Mouse (Mus musculus): ENCODE results near the gene Hist1h2ai. TPM values are rescaled to one million over a fixed set of nuclear protein-coding genes. Genes with fewer than 3 reads are reported as not detected.
"Not testable (repeated sequence)": the region's sequence is repeated elsewhere in the genome, so short reads cannot be mapped to it uniquely, and the experiment has no call there.

The Hist1h2ai gene
- polyA plus RNA-seq, 1 experiment, result 40.4 TPM

- H3K36me3 ChIP-seq (ENCODE audit: control insufficient read depth, insufficient read depth, low read length); H3K27me3 ChIP-seq (ENCODE audit: control insufficient read depth, insufficient read depth, low read length); H3K4me1 ChIP-seq (ENCODE audit: control insufficient read depth, insufficient read depth, insufficient read length): not testable (repeated sequence)
- TF ChIP-seq POLR2A (IDR thresholded peaks at IDR 0.05; ENCODE audit: low read depth, low read length), result peak; percentile 37
- peak; percentile 29 to 84 for DNase-seq (ENCODE audit: low read depth in 1 of 2, low spot score in 2 of 2)
- Histone ChIP-seq H3K27ac (ENCODE audit: insufficient read depth, low read length) (peak within 1 kb of the TSS; percentile 85), H3K4me3 (ENCODE audit: extremely low read depth, insufficient read depth, insufficient read length) (peak within 1 kb of the TSS; percentile 66)
- under 1% methylated on average over 37 of the region's 37 CpGs for WGBS
Measured at GRCm38 (mm10) chr13:21721757-21722372, 5.6 kb downstream of the Hist1h2ai start, which contains the start of gene Hist1h2bm. Gene Hist1h2bm (plus strand): TSS chr13:21722044.

DNA sequence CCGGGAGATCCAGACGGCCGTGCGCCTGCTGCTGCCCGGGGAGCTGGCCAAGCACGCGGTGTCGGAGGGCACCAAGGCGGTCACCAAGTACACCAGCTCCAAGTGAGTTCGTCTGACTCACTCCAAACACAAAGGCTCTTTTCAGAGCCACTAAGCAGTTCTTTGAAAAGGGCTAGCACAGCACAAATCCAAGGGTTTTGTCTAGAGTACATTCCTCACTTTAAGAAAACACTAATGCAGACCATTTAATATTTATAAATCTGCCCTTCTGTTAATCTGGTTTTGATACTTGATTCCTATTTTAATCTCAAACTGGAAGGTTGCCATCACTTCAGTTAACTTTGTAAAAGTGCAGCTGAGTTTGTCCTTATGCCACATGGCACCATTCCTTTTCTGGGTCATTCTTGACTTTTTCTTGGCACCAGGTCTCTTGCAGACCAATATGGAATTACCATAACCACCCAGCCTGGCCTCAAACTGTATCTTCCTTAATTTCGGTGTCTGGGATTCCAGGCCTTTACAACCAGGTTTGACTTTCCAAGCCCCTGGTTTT is 6.2 kb downstream of the Hist1h2ai start:
- peak overlapping the region; percentile 58; the same call in 1 of the 2 replicates for H3K4me3 ChIP-seq (ENCODE audit: extremely low read depth, insufficient read depth, insufficient read length)
- TF ChIP-seq CTCF (IDR thresholded peaks at IDR 0.05; ENCODE audit: extremely low read depth, insufficient read depth, insufficient read length, insufficient replicate concordance) (no peak), POLR2A (IDR thresholded peaks at IDR 0.05; ENCODE audit: low read depth, low read length) (no peak)
- H3K36me3 ChIP-seq (ENCODE audit: control insufficient read depth, insufficient read depth, low read length), result no peaks in the 10 kb centered on the region
- no peaks in the 10 kb centered on the region for H3K27me3 ChIP-seq (ENCODE audit: control insufficient read depth, insufficient read depth, low read length)
- H3K27ac ChIP-seq (ENCODE audit: insufficient read depth, low read length), result peak overlapping the region; percentile 83; the same call in 1 of the 2 replicates
- DNase-seq (ENCODE audit: low read depth in 1 of 2, low spot score in 2 of 2), result no peak
- peaks cover 9% of the 10 kb centered on the region for H3K4me1 ChIP-seq (ENCODE audit: control insufficient read depth, insufficient read depth, insufficient read length)
- WGBS, result 7% methylated on average over 11 of the region's 11 CpGs

GRCm38 (mm10) chr13:21722993-21723836 is 7.0 kb downstream of the Hist1h2ai start:
- Histone ChIP-seq H3K36me3 (ENCODE audit: control insufficient read depth, insufficient read depth, low read length) (no peaks in the 10 kb centered on the region), H3K4me1 (ENCODE audit: control insufficient read depth, insufficient read depth, insufficient read length) (peaks cover 6% of the 10 kb centered on the region; the same call in 1 of the 2 replicates), H3K27ac (ENCODE audit: insufficient read depth, low read length) (no peak overlapping the region), H3K27me3 (ENCODE audit: control insufficient read depth, insufficient read depth, low read length) (no peaks in the 10 kb centered on the region), H3K4me3 (ENCODE audit: extremely low read depth, insufficient read depth, insufficient read length) (no peak overlapping the region)
- no peak for DNase-seq (ENCODE audit: low read depth in 1 of 2, low spot score in 2 of 2)
- TF ChIP-seq POLR2A (IDR thresholded peaks at IDR 0.05; ENCODE audit: low read depth, low read length), result no peak
- TF ChIP-seq CTCF (IDR thresholded peaks at IDR 0.05; ENCODE audit: extremely low read depth, insufficient read depth, insufficient read length, insufficient replicate concordance), result no peak
- WGBS, result 55% methylated on average over 5 of the region's 5 CpGs

- no peak for DNase-seq (ENCODE audit: low read depth in 1 of 2, low spot score in 2 of 2)
- 86% methylated on average over 11 of the region's 11 CpGs for WGBS
- TF ChIP-seq POLR2A (IDR thresholded peaks at IDR 0.05; ENCODE audit: low read depth, low read length), result no peak
- TF ChIP-seq CTCF (IDR thresholded peaks at IDR 0.05; ENCODE audit: extremely low read depth, insufficient read depth, insufficient read length, insufficient replicate concordance), result no peak
Measured at GRCm38 (mm10) chr13:21727948-21728572, 11.8 kb downstream of the Hist1h2ai start.

DNA sequence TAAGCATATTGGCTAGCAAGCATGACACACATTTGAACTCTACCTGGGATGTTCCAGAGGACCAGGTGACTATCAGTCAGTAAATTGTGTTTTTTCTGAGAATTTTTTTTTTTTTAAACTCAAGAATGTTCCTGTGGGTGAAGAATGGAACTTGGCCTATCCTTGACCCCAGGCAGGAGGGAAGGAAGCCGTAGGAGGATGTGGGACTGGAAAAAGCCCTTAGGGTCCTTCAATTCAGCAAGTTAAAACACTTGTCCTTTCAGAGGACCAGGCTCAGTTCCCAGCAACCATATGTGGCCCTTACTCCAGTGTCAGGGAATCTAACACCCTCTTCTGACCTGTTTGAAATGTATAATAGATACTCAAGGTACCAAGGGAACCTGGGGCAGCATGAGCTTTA is 13.3 kb downstream of the Hist1h2ai start:
- TF ChIP-seq CTCF (IDR thresholded peaks at IDR 0.05; ENCODE audit: extremely low read depth, insufficient read depth, insufficient read length, insufficient replicate concordance) (no peak), POLR2A (IDR thresholded peaks at IDR 0.05; ENCODE audit: low read depth, low read length) (no peak)
- Histone ChIP-seq H3K27ac (ENCODE audit: insufficient read depth, low read length) (no peak overlapping the region), H3K4me3 (ENCODE audit: extremely low read depth, insufficient read depth, insufficient read length) (no peak overlapping the region), H3K36me3 (ENCODE audit: control insufficient read depth, insufficient read depth, low read length) (no peaks in the 10 kb centered on the region), H3K4me1 (ENCODE audit: control insufficient read depth, insufficient read depth, insufficient read length) (no peaks in the 10 kb centered on the region), H3K27me3 (ENCODE audit: control insufficient read depth, insufficient read depth, low read length) (no peaks in the 10 kb centered on the region)
- no peak for DNase-seq (ENCODE audit: low read depth in 1 of 2, low spot score in 2 of 2)
- WGBS, result 63% methylated on average over 1 of the region's 1 CpGs

More at GRCm38 (mm10) chr13:21727948-21728572, 11.8 kb downstream of the Hist1h2ai start:
- no peaks in the 10 kb centered on the region for H3K4me1 ChIP-seq (ENCODE audit: control insufficient read depth, insufficient read depth, insufficient read length)
- no peak overlapping the region for H3K27ac ChIP-seq (ENCODE audit: insufficient read depth, low read length)
- no peak overlapping the region for H3K4me3 ChIP-seq (ENCODE audit: extremely low read depth, insufficient read depth, insufficient read length)
- H3K27me3 ChIP-seq (ENCODE audit: control insufficient read depth, insufficient read depth, low read length), result no peaks in the 10 kb centered on the region
- no peaks in the 10 kb centered on the region for H3K36me3 ChIP-seq (ENCODE audit: control insufficient read depth, insufficient read depth, low read length)

DNA sequence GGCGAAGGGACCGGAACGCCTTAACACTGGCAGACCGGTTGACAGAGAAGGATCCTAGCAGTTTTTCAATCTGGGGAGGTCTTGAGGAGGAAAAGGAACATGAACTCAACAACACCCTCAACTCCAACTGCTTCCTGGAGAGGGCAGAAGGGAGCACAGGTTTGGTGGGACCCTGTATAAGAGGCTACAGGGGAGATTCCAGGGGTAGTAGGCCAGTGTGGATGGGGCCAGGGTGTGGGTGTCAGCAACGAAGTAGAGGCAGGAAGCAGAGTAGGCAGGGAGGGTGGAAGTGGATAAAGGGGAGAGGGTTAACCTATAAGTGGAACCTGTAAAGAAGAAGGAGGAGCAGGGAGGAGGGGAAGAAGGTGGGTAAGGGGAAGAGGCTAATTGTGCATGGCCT is 17.2 kb downstream of the Hist1h2ai start:
- no peaks in the 10 kb centered on the region for H3K4me1 ChIP-seq (ENCODE audit: control insufficient read depth, insufficient read depth, insufficient read length)
- WGBS, result 87% methylated on average over 5 of the region's 5 CpGs
- H3K36me3 ChIP-seq (ENCODE audit: control insufficient read depth, insufficient read depth, low read length), result no peaks in the 10 kb centered on the region
- no peak for TF ChIP-seq POLR2A (IDR thresholded peaks at IDR 0.05; ENCODE audit: low read depth, low read length)
- no peak for TF ChIP-seq CTCF (IDR thresholded peaks at IDR 0.05; ENCODE audit: extremely low read depth, insufficient read depth, insufficient read length, insufficient replicate concordance)
- H3K4me3 ChIP-seq (ENCODE audit: extremely low read depth, insufficient read depth, insufficient read length), result no peak overlapping the region
- no peak overlapping the region for H3K27ac ChIP-seq (ENCODE audit: insufficient read depth, low read length)
- DNase-seq (ENCODE audit: low read depth in 1 of 2, low spot score in 2 of 2), result no peak
- H3K27me3 ChIP-seq (ENCODE audit: control insufficient read depth, insufficient read depth, low read length), result no peaks in the 10 kb centered on the region

All from spleen, adult 2 months (tissue).